Mouse (Mus musculus): Measurements from ENCODE around the gene Cdkal1. TPM values are rescaled to one million over a fixed set of nuclear protein-coding genes. Genes with fewer than 3 reads are reported as not detected.

The Cdkal1 gene
- total and polyA plus RNA-seq, 2 experiments from 2014 or later, result 17.4 to 17.6 TPM

- no peak for ATAC-seq (ENCODE audit: low FRiP score)
- Histone ChIP-seq H3K27ac (ENCODE audit: low read depth, low read length) (no peak overlapping the region), H3K27me3 (ENCODE audit: insufficient read depth, low read length) (no peaks in the 10 kb centered on the region), H3K36me3 (ENCODE audit: insufficient read depth, low read length) (no peaks in the 10 kb centered on the region), H3K4me3 (ENCODE audit: low read depth, low read length) (no peak overlapping the region), H3K9me3 (ENCODE audit: low read length) (no peaks in the 10 kb centered on the region), H3K4me2 (ENCODE audit: low read depth, low read length, poor library complexity, severe bottlenecking) (no peak overlapping the region), H3K9ac (replicated peaks; ENCODE audit: low read length, poor library complexity, severe bottlenecking) (no peak overlapping the region), H3K4me1 (ENCODE audit: insufficient read depth, low read length) (no peaks in the 10 kb centered on the region)
- no peak for TF ChIP-seq CTCF (IDR thresholded peaks at IDR 0.05)
- WGBS, result 73% methylated on average over 6 of the region's 6 CpGs
- DNase-seq (ENCODE audit: low spot score), result no peak
These were observed 130.6 kb downstream of the Cdkal1 start for GRCm38 (mm10) chr13:29724855-29725254.

- Histone ChIP-seq H3K27ac (ENCODE audit: low read depth, low read length) (no peak overlapping the region), H3K9me3 (ENCODE audit: low read length) (no peaks in the 10 kb centered on the region), H3K4me2 (ENCODE audit: low read depth, low read length, poor library complexity, severe bottlenecking) (no peak overlapping the region), H3K4me1 (ENCODE audit: insufficient read depth, low read length) (no peaks in the 10 kb centered on the region), H3K9ac (replicated peaks; ENCODE audit: low read length, poor library complexity, severe bottlenecking) (no peak overlapping the region), H3K36me3 (ENCODE audit: insufficient read depth, low read length) (no peaks in the 10 kb centered on the region), H3K27me3 (ENCODE audit: insufficient read depth, low read length) (no peaks in the 10 kb centered on the region), H3K4me3 (ENCODE audit: low read depth, low read length) (no peak overlapping the region)
- DNase-seq (ENCODE audit: low spot score), result no peak
- no peak for TF ChIP-seq CTCF (IDR thresholded peaks at IDR 0.05)
- WGBS, result 92% methylated on average over 1 of the region's 1 CpGs
- no peak for ATAC-seq (ENCODE audit: low FRiP score)
These were observed 132.3 kb downstream of the Cdkal1 start for GRCm38 (mm10) chr13:29723150-29723549.

GRCm38 (mm10) chr13:29721206-29721605 lies 134.3 kb downstream of the Cdkal1 start:
- DNase-seq (ENCODE audit: low spot score) (no peak), ATAC-seq (ENCODE audit: low FRiP score) (no peak)
- H3K9me3 ChIP-seq (ENCODE audit: low read length), result no peaks in the 10 kb centered on the region
- H3K27me3 ChIP-seq (ENCODE audit: insufficient read depth, low read length), result no peaks in the 10 kb centered on the region
- H3K27ac ChIP-seq (ENCODE audit: low read depth, low read length), result no peak overlapping the region
- H3K36me3 ChIP-seq (ENCODE audit: insufficient read depth, low read length), result no peaks in the 10 kb centered on the region
- H3K4me3 ChIP-seq (ENCODE audit: low read depth, low read length), result no peak overlapping the region
- WGBS, result 93% methylated on average over 5 of the region's 5 CpGs
- H3K9ac ChIP-seq (replicated peaks; ENCODE audit: low read length, poor library complexity, severe bottlenecking), result no peak overlapping the region
- no peak overlapping the region for H3K4me2 ChIP-seq (ENCODE audit: low read depth, low read length, poor library complexity, severe bottlenecking)
- no peaks in the 10 kb centered on the region for H3K4me1 ChIP-seq (ENCODE audit: insufficient read depth, low read length)
- TF ChIP-seq CTCF (IDR thresholded peaks at IDR 0.05), result no peak

GRCm38 (mm10) chr13:29716550-29716949 lies 138.9 kb downstream of the Cdkal1 start:
- no peak overlapping the region for H3K27ac ChIP-seq (ENCODE audit: low read depth, low read length)
- 82% methylated on average over 4 of the region's 4 CpGs for whole genome bisulfite sequencing
- no peak for DNase-seq (ENCODE audit: low spot score)
- H3K4me3 ChIP-seq (ENCODE audit: low read depth, low read length), result no peak overlapping the region
- no peaks in the 10 kb centered on the region for H3K9me3 ChIP-seq (ENCODE audit: low read length)
- H3K36me3 ChIP-seq (ENCODE audit: insufficient read depth, low read length), result no peaks in the 10 kb centered on the region
- no peak for ATAC-seq (ENCODE audit: low FRiP score)
- TF ChIP-seq CTCF (IDR thresholded peaks at IDR 0.05), result no peak
- no peak overlapping the region for H3K4me2 ChIP-seq (ENCODE audit: low read depth, low read length, poor library complexity, severe bottlenecking)
- no peaks in the 10 kb centered on the region for H3K27me3 ChIP-seq (ENCODE audit: insufficient read depth, low read length)
- H3K9ac ChIP-seq (replicated peaks; ENCODE audit: low read length, poor library complexity, severe bottlenecking), result no peak overlapping the region
- no peaks in the 10 kb centered on the region for H3K4me1 ChIP-seq (ENCODE audit: insufficient read depth, low read length)

GRCm38 (mm10) chr13:29715241-29715841 lies 140.1 kb downstream of the Cdkal1 start:
- no peak overlapping the region for H3K4me3 ChIP-seq (ENCODE audit: low read depth, low read length)
- no peak overlapping the region for H3K27ac ChIP-seq (ENCODE audit: low read depth, low read length)
- no peaks in the 10 kb centered on the region for H3K4me1 ChIP-seq (ENCODE audit: insufficient read depth, low read length)
- H3K27me3 ChIP-seq (ENCODE audit: insufficient read depth, low read length), result no peaks in the 10 kb centered on the region
- DNase-seq (ENCODE audit: low spot score), result no peak
- TF ChIP-seq CTCF (IDR thresholded peaks at IDR 0.05), result no peak
- no peaks in the 10 kb centered on the region for H3K9me3 ChIP-seq (ENCODE audit: low read length)
- H3K4me2 ChIP-seq (ENCODE audit: low read depth, low read length, poor library complexity, severe bottlenecking), result no peak overlapping the region
- no peak for ATAC-seq (ENCODE audit: low FRiP score)
- 57% methylated on average over 3 of the region's 3 CpGs for WGBS
- H3K36me3 ChIP-seq (ENCODE audit: insufficient read depth, low read length), result no peaks in the 10 kb centered on the region
- no peak overlapping the region for H3K9ac ChIP-seq (replicated peaks; ENCODE audit: low read length, poor library complexity, severe bottlenecking)

GRCm38 (mm10) chr13:29707620-29708019 lies 147.9 kb downstream of the Cdkal1 start:
- Histone ChIP-seq H3K36me3 (ENCODE audit: insufficient read depth, low read length) (no peaks in the 10 kb centered on the region), H3K9ac (replicated peaks; ENCODE audit: low read length, poor library complexity, severe bottlenecking) (no peak overlapping the region), H3K27ac (ENCODE audit: low read depth, low read length) (no peak overlapping the region), H3K4me3 (ENCODE audit: low read depth, low read length) (no peak overlapping the region), H3K4me1 (ENCODE audit: insufficient read depth, low read length) (no peaks in the 10 kb centered on the region), H3K27me3 (ENCODE audit: insufficient read depth, low read length) (no peaks in the 10 kb centered on the region), H3K9me3 (ENCODE audit: low read length) (no peaks in the 10 kb centered on the region), H3K4me2 (ENCODE audit: low read depth, low read length, poor library complexity, severe bottlenecking) (no peak overlapping the region)
- ATAC-seq (ENCODE audit: low FRiP score) (no peak), DNase-seq (ENCODE audit: low spot score) (no peak)
- WGBS, result 89% methylated on average over 3 of the region's 3 CpGs
- no peak for TF ChIP-seq CTCF (IDR thresholded peaks at IDR 0.05)
